Mouse (Mus musculus) bone marrow macrophage, adult 2 months (primary cell): ENCODE measurements around the gene Prpf8. TPM values are rescaled to one million over a fixed set of nuclear protein-coding genes. Genes with fewer than 3 reads are reported as not detected.
"Not testable (repeated sequence)": the region's sequence is repeated elsewhere in the genome, so short reads cannot be mapped to it uniquely, and the experiment has no call there.

Source experiments
- H3K27ac ChIP-seq: 2 replicates; pipeline ENCODE4 v1.5.1; 2012; ENCODE audit warnings: low read depth, low read length; ENCODE audit not compliant: insufficient read depth
- H3K4me1 ChIP-seq: 2 replicates; pipeline ENCODE4 v1.6.1; 2012; ENCODE audit warnings: low read length; ENCODE audit not compliant: control insufficient read depth, insufficient read depth
- H3K4me3 ChIP-seq: 2 replicates; pipeline ENCODE4 v1.5.1; 2012; ENCODE audit warnings: mild to moderate bottlenecking, low read length, moderate library complexity; ENCODE audit not compliant: insufficient read depth
- CTCF ChIP-seq: IDR thresholded peaks from 2 replicates; pipeline ENCODE4 v1.5.1; 2012; ENCODE audit warnings: low read depth, mild to moderate bottlenecking, low read length, moderate library complexity
- POLR2A ChIP-seq: IDR thresholded peaks from 2 replicates; pipeline ENCODE4 v1.6.1; 2012; ENCODE audit warnings: mild to moderate bottlenecking, low read depth, low read length, borderline replicate concordance
- polyA plus RNA-seq: library from polyadenylated mRNA; stranded (reverse); fragments of >200 nt; gene quantifications from 2 replicates; pipeline ENCODE4 v1.2.4, GENCODE M21; 2012; ENCODE audit not compliant: missing spikeins, insufficient read depth, insufficient read length

Gene Prpf8
- polyA plus RNA-seq, 1 experiment = 65.7 TPM

- Histone ChIP-seq H3K27ac (peak overlapping the region; percentile 99), H3K4me1 (peaks cover 51% of the 10 kb centered on the region), H3K4me3 (no peak overlapping the region)
- TF ChIP-seq CTCF (no peak), POLR2A (no peak)
These were observed 65.4 kb downstream of the Prpf8 start for GRCm38 (mm10) chr11:75551961-75552441.

- H3K4me3 ChIP-seq = no peak overlapping the region
- peaks cover 42% of the 10 kb centered on the region for H3K4me1 ChIP-seq
- H3K27ac ChIP-seq = peak overlapping the region; percentile 26
- TF ChIP-seq CTCF (no peak), POLR2A (no peak)
These were observed 66.4 kb downstream of the Prpf8 start for GRCm38 (mm10) chr11:75552906-75553482.

- H3K4me3 ChIP-seq, H3K27ac ChIP-seq: not testable (repeated sequence)
- peaks cover 39% of the 10 kb centered on the region for H3K4me1 ChIP-seq
These were observed 69.4 kb downstream of the Prpf8 start for GRCm38 (mm10) chr11:75556006-75556405.

GRCm38 (mm10) chr11:75557142-75557541 lies 70.5 kb downstream of the Prpf8 start:
- H3K4me3 ChIP-seq = no peak overlapping the region
- peaks cover 39% of the 10 kb centered on the region for H3K4me1 ChIP-seq
- TF ChIP-seq CTCF = no peak
- TF ChIP-seq POLR2A = no peak
- no peak overlapping the region for H3K27ac ChIP-seq

- TF ChIP-seq POLR2A = no peak
- TF ChIP-seq CTCF = no peak
- Histone ChIP-seq H3K4me1 (peaks cover 43% of the 10 kb centered on the region), H3K4me3 (no peak overlapping the region), H3K27ac (no peak overlapping the region)
These were observed 71.5 kb downstream of the Prpf8 start for GRCm38 (mm10) chr11:75558101-75558500.

Other genes with a start within 250 kb of the Prpf8 start
- 43.2 and 48.2 TPM in 2 replicates for gene Rpa1, start 138.5 kb upstream of the Prpf8 start, polyA plus RNA-seq
- 3.3 and 4.9 TPM in 2 replicates for gene Smyd4, start 138.4 kb upstream of the Prpf8 start, polyA plus RNA-seq
- 8.6 and 9.9 TPM in 2 replicates for gene Serpinf1, start 64.1 kb upstream of the Prpf8 start, polyA plus RNA-seq
- not detected in 2 replicates for gene Serpinf2, start 47.2 kb upstream of the Prpf8 start, polyA plus RNA-seq
- 41.1 and 46.6 TPM in 2 replicates for gene Wdr81, start 32.1 kb upstream of the Prpf8 start, polyA plus RNA-seq
- 3.6 and 4.3 TPM in 2 replicates for gene Tlcd2, start 25.1 kb upstream of the Prpf8 start, polyA plus RNA-seq
- gene Rilp, start 23.3 kb downstream of the Prpf8 start, polyA plus RNA-seq = 12.8 and 15.9 TPM in 2 replicates
- 32.8 and 33.5 TPM in 2 replicates for gene Scarf1, start 26.7 kb downstream of the Prpf8 start, polyA plus RNA-seq
- gene Slc43a2, start 44.9 kb downstream of the Prpf8 start, polyA plus RNA-seq = 202 and 231 TPM in 2 replicates
- 512 TPM in 2 replicates for gene Pitpna, start 101.3 kb downstream of the Prpf8 start, polyA plus RNA-seq
- 85.4 and 101 TPM in 2 replicates for gene Inpp5k, start 144.2 kb downstream of the Prpf8 start, polyA plus RNA-seq
- gene Myo1c, start 163.7 kb downstream of the Prpf8 start, polyA plus RNA-seq = 77.3 and 90.4 TPM in 2 replicates
- 67.0 and 70.3 TPM in 2 replicates for gene Crk, start 192.4 kb downstream of the Prpf8 start, polyA plus RNA-seq
- 337 and 382 TPM in 2 replicates for gene Ywhae, start 246.1 kb downstream of the Prpf8 start, polyA plus RNA-seq